Mouse (Mus musculus) c-Kit-positive CD71-negative TER-119-negative erythroid progenitor cells, embryonic 14.5 days (primary cell): Measurements from ENCODE around the gene Camta1.
"Not testable (repeated sequence)": the region's sequence is repeated elsewhere in the genome, so short reads cannot be mapped to it uniquely, and the experiment has no call there.

Source experiments
- DNase-seq: peaks from one replicate; pipeline ENCODE4 v3.0.0-alpha.2; 2013; ENCODE audit warnings: low read depth

Camta1 gene

DNA sequence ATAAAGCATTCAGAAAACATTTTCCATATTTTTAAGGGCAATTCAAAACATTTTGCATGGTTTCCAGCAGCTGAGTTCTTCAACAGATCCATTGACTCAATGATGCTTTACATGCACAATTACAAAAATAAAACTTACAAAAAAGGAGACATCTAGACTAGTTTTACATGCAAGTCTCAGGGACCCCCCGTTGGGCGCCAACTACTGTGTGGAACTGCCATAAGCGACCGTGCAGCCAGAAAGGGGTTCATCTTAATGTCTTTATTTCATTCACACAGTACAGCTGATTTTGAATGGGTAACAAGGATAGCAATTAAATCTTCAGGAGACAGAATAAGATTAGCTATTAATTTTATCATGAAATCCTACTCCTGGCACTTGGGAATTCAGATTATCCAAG, 802.1 kb downstream of the Camta1 start:
- DNase-seq, result no peak

- DNase-seq, result no peak
These were observed 803.0 kb downstream of the Camta1 start for GRCm38 (mm10) chr4:151058634-151059033.

GRCm38 (mm10) chr4:151057347-151058321, 804.0 kb downstream of the Camta1 start, which contains the start of gene Vamp3:
Gene Vamp3, minus strand, starts transcription at chr4:151057963.
- DNase-seq, result peak; percentile 96

GRCm38 (mm10) chr4:151051162-151051561, 810.5 kb downstream of the Camta1 start:
- DNase-seq, result no peak

GRCm38 (mm10) chr4:151046524-151046923, 815.2 kb downstream of the Camta1 start:
- DNase-seq, result no peak

- DNase-seq, result no peak
These were observed 816.6 kb downstream of the Camta1 start for GRCm38 (mm10) chr4:151044944-151045570.

- peak; percentile 86 for DNase-seq
These were observed 817.4 kb downstream of the Camta1 start, which contains the start of gene Per3 for GRCm38 (mm10) chr4:151044037-151044943. Gene Per3, minus strand, starts transcription at chr4:151044665.

DNA sequence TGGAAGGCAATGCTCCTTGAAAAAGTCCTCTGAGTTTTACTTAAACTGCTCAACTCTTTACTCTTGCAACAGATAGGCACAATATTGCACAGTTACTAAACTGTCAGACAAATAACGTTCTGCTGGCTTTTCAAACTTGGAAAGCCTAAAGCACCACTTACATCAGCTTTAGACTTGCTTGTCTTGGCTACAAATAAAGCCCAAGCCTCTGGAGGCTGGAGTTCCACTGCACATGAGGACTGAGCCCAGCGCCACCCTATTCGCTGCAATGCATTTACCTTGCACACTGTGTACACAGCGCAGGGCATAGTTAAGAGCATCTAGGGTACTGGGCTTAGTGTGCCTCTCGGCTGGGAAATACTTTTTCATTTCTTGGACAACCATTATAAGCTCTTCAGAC, 818.4 kb downstream of the Camta1 start:
- no peak for DNase-seq

DNA sequence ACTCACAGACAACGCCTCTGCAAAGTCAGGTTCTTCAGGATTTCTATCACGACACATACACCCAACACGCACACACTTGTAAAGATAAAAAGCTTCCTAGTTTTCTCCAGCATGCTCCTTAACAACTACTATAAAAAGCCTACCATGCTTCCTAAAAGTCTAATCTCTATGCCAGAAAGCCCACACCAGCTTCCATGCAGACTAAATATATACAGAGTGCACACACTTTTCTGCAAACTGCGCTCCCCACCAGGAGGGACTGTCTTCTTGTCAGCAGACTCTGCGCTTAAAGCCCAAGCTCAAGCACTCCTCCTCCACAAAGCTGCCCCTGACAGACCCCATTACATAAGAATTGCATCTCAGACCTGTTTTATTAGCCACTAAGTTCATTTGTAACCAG, 820.2 kb downstream of the Camta1 start:
- DNase-seq, result no peak

DNA sequence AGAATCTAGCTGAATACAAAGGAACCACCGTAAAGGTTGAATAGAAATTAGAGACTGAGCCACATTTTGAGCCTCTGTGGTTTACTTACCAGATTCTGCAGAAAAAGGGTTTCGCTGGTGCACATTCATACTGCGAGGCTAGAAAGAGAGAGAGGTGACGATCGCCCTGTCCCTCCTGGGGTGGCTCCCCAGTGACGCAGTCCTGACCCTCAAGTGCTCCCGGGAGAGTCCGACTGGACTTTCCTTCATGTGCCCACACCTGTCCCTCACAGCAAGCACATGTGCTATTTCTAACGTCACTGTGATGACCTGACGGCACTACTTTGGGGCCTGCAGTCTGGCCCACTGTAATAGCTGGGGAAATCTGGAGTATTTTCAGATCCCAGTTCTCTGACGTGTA, 823.9 kb downstream of the Camta1 start:
- DNase-seq, result no peak

DNA sequence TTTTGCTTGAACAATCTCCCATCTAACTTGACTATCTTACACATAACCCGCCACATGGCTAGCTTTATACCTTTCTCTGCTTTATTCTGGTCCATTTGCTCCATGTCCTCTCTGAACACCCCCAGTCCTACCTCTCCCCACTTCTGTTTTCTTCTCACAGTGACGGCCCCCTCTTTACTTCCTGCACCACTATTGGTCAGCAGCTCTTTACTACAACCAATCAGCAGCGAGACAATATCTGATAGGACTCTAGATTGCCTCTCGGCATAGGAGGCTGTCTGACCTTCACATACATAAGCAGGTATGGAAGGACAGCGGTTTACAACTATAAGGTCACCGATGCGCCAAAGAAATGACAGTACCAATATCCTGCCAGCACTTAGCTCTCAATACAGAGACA, 825.2 kb downstream of the Camta1 start:
- no peak for DNase-seq

DNA sequence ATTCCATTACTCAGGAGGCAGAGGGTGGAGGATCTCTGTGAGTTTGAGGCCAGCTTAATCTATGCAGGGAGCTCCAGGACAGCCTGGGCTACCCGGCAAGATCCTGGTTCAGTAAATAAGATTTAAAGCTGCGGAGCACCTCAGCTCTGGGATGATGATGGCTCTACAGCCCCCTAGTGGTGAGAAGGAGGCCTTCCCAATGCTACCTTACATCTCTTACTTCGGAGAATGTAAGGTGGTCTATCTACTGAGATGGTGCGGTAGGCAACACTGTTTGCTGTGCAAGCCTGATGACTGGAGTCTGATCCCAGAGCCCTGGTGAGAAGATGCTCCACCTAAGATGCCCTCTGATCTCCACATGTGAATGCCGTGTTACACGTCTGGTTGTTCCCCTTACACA, 834.7 kb downstream of the Camta1 start:
- DNase-seq, result no peak

DNA sequence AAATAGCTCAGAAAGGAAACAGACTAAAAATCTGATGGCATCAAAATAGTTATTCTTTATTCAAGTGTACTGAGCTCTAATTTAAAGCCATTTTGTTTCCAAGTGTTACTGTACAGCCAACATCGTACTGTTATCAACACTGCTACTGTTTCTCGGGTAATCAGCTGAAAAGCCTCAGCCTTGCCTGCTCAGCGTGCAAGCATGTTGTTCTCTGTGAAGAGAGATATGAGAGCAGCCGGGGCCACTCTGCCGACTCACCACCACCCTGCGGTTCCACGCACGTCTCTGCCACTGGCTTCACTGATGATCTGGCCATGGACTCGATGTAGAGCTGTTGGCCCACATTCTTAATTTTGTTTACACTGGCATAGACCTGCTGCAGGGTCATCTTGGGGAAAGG, 837.5 kb downstream of the Camta1 start:
- no peak for DNase-seq

DNA sequence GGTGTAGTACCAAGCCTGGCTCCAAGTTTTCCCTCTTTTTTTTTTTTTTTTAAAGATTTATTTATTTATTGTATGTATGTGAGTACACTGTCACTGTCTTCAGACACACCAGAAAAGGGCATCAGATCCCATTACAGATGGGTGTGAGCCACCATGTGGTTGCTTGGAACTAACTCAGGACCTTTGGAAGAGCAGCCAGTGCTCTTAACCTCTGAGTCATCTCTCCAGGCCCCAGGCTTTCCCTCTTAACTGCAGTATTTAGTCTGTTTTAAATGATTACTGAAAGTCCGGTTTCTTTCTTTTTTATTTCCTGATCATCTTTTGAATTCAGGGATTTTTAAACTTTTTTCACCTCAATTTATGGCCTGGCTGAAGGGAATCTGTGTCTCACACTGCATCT, 844.3 kb downstream of the Camta1 start:
- not testable (repeated sequence) for DNase-seq

DNA sequence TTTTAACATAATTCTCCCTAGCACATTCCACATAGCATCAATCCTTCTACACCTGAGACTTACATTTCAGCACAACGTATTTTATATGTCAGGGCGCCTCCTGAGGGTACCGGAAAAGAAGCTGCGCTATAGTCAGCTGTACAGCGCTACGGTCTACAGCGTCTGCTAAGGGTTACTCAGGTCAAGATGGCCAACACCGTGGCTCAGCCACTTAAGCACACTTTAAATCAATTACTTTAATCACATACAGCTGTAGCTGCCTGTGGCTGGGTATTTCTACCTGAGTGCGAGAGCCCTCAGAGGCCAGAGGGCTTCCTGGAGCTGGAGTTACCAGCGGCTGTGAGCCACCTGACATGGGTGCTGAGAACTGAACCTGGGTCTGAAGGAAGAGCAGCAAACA, 845.7 kb downstream of the Camta1 start:
- DNase-seq, result no peak

DNA sequence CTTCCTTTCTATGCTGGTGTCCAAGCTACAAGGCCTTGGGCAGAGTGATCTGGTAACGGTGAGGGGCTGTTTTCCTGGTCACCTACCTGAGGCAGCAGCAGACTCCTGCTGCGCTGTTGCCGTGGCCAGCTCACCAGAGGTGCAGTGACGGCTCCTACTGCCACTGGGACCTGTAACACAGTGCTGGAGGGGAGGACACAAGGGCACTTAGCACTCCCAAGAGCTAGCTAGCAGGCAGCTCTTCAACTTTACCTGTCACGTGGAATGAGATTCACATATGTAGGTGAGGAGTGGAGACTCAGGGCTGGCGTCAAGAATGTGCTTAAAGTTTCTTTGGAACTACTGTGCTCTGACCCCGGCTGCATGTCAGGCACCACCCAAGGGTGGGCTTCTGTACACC, 851.4 kb downstream of the Camta1 start:
- no peak for DNase-seq

- peak; percentile 51 for DNase-seq
These were observed 854.7 kb downstream of the Camta1 start for GRCm38 (mm10) chr4:151006945-151007344.

GRCm38 (mm10) chr4:151005656-151006318, 855.9 kb downstream of the Camta1 start:
- DNase-seq, result peak; percentile 30

- DNase-seq, result no peak
These were observed 860.3 kb downstream of the Camta1 start for GRCm38 (mm10) chr4:151001397-151001796.

DNA sequence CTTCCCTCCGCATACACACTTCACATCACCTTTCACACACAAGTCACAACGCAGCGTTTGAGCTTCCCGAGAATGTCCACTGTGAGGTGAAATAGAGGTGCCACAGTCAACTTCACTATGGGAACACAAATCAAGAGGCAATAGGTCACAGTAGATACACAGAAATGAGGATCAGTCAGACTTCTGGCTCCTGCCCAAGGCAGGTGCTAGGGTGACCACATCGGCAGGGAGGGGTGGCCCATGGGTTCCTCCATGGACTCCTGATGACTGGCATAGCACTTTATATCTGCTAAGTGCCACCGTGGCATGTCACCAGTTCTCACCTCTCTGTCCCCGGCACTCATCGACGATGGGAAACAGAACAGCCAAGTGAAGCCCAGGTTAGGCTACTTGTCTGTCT, 863.0 kb downstream of the Camta1 start:
- no peak for DNase-seq

DNA sequence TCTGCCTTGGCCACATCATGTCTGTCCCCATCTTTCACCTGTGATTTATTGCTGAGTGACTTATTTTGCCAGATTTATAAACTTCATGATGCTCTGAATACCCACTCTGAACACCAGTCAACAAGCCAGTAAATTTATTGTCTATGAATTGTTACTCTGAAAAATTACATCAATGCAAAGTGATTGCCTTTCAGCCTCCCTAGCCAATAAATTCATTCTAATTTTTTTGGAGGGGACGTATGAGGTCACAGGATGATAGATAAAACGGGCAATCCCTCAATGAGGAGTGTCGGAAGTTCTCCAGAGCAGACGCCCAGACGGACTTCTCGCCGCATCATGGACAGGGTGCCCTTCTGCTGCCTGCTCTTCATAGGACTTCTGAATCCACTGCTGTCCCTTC, 864.9 kb downstream of the Camta1 start, which contains the start of gene Uts2:
Uts2 (plus strand) TSS at position 301 of the 400 bp plus-strand sequence.
- DNase-seq, result no peak
